Mouse (Mus musculus) spleen, postnatal 36 days (tissue): ENCODE results near the gene Gata5.

Source experiments
- DNase-seq, 2 experiments: peaks; one replicate each; pipeline ENCODE4 v3.0.0; 2022; ENCODE audit warnings: low spot score in 2 of 2, mixed read lengths in 1 of 2

Gata5 gene

GRCm38 (mm10) chr2:180307680-180308079 lies 26.8 kb downstream of the Gata5 start:
- no peak for DNase-seq

DNA sequence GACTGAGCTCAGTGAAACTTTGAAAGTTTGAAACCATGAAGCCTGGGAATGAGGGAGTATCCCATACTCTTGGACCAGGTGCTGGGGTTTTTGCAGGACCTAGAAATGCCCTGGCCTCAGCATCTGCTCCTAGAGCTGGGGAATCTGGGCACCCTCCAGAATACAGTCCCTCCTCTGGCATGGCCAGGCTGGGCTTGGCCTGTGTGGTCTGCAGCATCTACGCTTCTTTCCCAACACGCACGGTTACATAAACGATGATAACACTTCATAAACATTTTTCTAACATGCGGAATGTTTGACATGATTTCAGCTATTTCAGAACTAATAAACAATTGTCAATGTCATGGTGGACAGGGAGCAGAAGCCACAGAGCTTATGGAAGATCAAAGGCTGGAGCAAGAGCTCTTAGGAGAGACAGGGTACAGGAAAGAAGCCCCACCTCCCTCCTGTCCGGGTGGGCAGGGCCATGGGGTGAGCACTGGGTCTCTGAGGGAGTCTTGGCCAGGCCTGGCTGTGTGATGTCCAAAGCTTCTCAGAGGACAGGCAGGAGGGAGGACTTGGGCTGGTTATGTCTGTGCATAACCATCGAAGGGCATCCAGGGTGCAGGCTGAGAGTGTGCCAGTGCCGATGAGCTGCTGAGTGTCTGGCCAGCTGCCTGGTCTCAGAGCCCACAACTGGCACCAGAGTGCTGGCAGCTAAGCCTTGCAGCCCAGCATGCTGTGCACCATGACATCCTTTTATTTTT lies 27.9 kb downstream of the Gata5 start:
- DNase-seq, result no peak

- no peak for DNase-seq
Observed at GRCm38 (mm10) chr2:180306009-180306408, 28.5 kb downstream of the Gata5 start.

DNA sequence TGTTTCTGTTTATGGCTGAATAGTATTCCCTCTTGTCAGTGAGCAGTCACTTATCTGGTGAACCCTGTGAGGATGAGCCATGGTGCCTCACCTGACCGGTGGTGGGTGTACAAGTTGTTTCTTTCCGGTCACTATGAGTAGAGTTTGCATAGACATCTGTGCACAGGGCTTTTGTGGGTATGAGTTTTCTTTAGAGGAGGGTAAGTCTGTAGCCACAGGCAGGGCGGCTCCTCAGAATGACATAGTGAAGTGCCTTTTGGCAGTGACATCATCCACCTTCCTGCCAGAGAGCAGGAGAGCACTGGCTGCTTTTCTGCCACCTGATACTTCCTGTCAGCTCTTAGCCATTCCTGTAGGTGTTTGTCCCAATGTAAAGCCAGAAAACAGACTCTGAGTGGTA lies 29.0 kb downstream of the Gata5 start:
- no peak for DNase-seq

GRCm38 (mm10) chr2:180304554-180304953 lies 29.9 kb downstream of the Gata5 start:
- DNase-seq, result no peak

- DNase-seq, result no peak
Observed at GRCm38 (mm10) chr2:180303468-180303867, 31.0 kb downstream of the Gata5 start.

DNA sequence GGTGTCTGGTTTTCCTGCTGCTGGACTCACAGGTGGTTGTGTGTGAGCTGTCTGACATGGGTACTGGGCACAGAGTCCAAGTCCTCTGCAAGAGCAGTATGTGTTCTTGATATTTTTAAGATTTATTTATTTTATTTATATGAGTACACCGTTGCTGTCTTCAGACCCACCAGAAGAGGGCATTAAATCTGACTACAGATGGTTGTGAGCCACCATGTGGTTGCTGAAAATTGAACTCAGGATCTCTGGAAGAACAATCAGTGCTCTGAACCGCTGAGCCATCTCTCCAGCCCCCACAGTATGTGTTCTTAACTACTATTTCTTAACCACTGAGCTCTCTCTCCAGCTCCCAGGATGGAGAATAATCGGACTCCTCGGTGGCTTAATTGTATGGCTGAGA lies 32.3 kb downstream of the Gata5 start:
- DNase-seq, result no peak

- DNase-seq, result no peak
Observed at GRCm38 (mm10) chr2:180300771-180301170, 33.7 kb downstream of the Gata5 start.

GRCm38 (mm10) chr2:180300252-180300651 lies 34.2 kb downstream of the Gata5 start:
- DNase-seq, result no peak

- DNase-seq, result no peak
Observed at GRCm38 (mm10) chr2:180292906-180293305, 41.6 kb downstream of the Gata5 start.

DNA sequence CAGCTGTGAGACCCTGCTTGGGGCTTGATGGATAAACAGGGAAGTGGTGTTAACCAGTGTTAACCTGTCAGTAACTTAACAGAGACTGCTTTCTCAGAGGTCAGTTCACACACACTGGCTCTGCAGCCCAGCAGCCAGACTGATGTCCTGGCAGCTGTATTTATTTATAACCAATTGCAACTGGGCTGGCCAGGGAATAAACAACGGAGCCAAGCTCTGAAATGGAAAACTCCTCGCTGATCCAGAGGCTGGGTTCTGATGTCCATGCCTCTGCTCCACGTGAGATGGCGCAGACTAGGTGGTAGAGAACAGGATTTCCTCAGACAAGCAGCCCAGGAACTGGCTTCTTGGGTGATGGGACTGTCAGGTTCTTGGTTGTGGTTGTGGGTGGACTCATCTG lies 42.5 kb downstream of the Gata5 start:
- DNase-seq, result no peak

- no peak for DNase-seq
Observed at GRCm38 (mm10) chr2:180291566-180291965, 42.9 kb downstream of the Gata5 start.

DNA sequence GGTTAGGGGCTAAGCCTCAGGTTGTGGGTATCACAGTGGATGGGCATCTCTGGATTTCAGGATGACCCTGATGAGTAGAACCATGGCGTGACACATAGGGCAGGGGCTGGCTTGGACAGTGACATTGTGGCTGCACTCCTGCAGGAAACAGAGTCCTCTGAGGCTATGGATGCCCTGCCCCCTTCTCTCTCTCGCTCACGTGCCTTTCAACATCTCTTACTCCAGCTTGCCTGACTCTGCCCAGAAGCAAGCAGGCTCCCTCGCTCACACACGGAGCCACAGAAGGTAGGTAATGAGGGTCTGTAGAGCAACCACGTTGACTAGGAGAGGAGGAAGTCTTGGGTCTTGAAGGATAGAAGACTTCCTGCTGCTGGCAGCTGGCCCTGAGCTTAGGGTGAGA lies 44.0 kb downstream of the Gata5 start:
- no peak for DNase-seq

GRCm38 (mm10) chr2:180289440-180290108 lies 44.9 kb downstream of the Gata5 start, which contains the start of gene Rbbp8nl:
TSS of gene Rbbp8nl (minus strand) at chr2:180289879.
- no peak for DNase-seq

DNA sequence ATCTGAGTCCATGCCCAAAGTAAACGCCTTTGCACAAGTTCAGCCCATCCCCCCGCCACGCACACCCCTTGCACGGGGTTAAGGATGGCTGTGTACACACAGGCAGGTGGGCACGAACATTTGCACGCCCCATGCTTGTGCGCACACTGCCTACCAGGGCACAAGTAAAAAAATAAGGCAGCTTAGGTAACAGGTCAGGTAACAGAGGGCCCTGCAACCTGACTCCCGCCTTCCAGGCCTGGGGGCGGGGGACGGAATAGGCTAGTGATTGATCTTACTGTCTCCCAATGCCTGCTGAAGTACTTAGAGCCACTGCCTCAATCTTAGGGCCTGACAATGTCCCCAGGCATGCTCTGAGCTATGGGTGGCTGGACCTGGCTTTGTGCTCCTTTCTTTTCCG lies 45.5 kb downstream of the Gata5 start:
- no peak for DNase-seq

GRCm38 (mm10) chr2:180279321-180279720 lies 55.2 kb downstream of the Gata5 start:
- DNase-seq, result no peak

- DNase-seq, result no peak
Observed at GRCm38 (mm10) chr2:180277773-180278320, 56.7 kb downstream of the Gata5 start.

DNA sequence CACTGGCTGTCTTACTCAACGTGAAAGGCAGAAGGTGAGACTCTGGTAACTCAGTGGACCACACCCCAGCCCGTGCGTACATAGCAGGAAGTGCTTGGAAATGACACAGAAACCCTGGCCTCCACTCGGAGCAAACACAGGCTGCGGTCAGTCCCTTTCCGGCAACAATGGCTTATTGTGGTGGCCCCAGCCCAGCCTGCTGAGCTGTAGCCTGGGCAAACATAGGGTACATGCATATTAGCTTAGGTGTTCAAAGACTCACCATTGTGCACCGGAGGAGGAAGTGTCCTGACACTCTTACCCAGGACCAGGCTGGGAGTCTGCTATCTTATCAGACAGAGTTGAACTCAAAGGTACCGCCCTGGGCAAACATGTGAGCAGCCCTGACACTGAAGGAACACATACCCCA lies 57.6 kb downstream of the Gata5 start:
- peak; percentile 39 to 46 for DNase-seq

DNA sequence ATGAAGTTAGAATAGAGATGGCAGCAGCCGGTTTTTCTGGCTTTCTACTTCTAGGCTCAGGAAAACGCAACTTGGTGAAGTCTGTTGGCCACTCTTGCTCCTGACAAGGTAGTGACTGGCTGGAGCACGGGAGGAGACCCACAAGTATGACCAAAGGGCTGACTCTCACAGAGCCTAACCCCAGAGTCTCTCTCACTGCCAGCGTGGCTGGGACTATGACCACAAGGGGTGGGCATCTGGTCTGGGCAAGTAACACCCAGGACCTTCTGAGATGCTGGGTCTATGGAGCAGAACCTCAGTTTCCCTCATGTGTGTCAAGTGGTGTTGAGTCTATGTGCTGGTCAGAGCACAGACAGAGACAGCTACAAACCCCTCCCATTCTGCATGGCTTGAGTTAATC lies 58.1 kb downstream of the Gata5 start:
- DNase-seq, result no peak

DNA sequence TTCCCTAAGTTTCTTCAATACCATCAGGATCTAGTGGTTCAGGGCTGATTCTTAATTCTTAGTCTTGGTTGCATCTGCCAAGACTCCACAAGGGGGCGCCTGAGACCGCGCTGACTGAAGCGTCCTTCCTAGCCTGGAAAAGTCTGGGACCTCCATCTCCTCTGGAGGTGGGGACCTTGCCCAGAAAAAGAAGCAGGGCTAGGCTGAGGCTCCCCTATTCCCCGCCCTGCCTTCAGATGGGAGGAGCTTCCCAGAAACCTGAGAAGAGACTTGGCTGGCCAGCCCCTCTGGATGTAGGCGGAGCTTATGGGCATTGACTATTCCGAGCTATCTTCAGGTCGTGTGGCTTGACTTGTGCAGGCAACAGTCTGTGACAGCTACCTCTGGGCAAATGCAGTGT lies 58.7 kb downstream of the Gata5 start:
- DNase-seq, result peak; percentile 46 to 58
